Mouse (Mus musculus): ENCODE measurements around the gene Tvp23a.
A peak's percentile ranks its signal among the peaks of the same experiment; 100 is the strongest.

Tvp23a gene

GRCm38 (mm10) chr16:10447264-10447594 lies at the start of gene Tvp23a:
Tvp23a (minus strand) TSS chr16:10447362.
- peak; percentile 87 to 93 for DNase-seq

- no peak for DNase-seq
Observed at GRCm38 (mm10) chr16:10495824-10496298, 48.7 kb upstream of the Tvp23a start.

DNA sequence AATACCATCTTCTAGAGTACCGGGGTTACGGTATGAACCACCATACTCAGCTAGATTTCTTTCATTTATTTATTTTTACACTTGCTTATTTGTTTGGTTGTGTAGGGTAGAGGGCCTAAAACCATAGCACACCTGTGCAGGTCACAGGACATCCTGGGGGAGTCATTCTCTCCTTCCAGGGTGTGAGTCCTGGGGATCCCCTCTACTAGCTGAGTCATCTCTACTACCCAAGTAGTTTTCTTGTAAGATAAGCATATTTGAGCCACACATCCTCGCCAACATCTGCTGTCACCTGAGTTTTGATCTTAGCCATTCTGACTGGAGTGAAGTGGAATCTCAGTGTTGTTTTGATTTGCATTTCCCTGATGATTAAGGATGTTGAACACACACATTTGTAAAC lies 45.4 kb upstream of the Tvp23a start:
- no peak for DNase-seq

DNA sequence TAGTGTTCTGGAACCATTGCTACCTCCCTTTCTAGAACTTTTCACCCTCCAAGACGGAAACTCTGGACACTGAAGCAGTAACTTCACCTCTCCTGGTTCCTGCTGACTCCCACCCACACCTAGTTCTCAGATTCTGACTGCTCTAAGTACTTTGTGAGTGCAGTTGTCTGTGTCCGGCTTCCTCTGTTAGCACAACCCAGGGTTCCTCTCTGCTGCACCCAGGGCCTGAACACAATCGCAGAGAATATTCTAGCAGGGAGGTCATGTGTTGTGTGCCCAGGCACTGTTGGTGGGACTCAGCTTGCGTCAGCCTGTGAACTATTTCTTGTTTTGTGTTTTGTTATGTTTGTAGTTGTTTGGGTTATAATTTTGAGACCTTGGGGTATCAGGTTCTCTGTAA lies 44.6 kb upstream of the Tvp23a start:
- no peak for DNase-seq

DNA sequence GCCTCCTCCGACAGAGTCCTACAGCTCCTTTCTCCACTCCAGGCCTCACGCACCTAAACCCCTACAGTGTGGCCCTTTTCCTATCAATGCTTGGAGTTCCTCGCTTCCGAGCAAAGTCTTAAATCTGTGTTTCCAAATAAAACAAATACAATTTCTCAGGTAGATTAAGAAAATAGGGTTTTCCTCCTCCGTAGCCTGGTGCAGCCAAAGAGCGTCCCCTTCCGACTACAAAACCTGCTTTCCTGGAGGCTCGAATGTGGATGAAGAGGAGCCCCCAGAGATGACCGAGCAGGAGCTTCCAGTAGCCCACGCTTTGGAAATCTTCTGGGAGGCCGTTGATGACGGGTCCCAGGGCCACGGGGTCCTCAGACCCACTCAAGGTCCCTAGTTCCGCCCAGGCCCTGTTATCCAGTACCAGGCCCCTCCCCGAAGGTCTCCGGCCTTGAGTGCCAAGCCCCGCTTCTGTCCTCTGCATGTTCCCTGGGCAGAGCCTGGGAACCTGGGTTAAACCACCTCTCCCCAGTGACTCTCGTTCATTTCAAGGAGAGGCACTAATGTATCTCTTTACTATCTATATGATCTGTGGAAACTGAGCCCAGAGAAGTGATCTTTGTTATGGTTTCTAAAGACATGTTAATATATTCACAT lies 43.5 kb upstream of the Tvp23a start:
- no peak for DNase-seq

GRCm38 (mm10) chr16:10489904-10490457 lies 42.8 kb upstream of the Tvp23a start:
- DNase-seq: no peak

- no peak for DNase-seq
Observed at GRCm38 (mm10) chr16:10489483-10489882, 42.3 kb upstream of the Tvp23a start.

DNA sequence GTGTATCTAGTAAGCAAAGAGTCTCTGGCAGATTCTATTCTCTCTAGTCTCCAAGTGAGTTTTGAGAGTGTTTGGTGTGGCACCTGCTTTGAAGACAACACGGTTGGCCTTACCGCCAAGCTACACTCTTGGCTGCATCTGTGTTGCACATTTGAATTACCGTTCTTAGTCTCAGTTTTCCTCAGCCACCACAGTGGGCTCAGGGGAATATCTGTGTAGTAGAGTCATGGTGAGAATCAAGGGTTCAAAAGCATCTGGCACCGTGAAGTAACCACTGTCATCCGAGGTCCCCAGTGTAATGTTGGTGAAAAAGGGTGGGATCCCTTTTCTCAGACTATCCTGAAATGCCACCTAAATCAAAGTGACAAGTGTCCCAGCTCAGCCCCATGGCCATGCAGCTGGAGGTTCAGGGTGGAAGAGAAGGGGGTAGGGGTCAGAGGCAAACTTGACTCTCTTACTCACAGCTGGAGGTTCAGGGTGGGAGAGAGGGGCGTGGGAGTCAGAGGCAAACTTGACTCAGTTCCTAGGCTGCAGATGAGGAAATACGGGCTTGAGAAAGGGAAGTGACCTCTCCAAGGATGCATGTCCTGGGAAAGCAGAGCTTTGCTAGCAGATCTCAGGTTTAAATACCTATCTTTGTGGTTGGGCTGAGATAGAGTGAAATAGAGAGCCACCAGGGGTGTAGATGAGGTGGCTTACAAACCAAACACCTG lies 41.8 kb upstream of the Tvp23a start:
- DNase-seq: no peak

GRCm38 (mm10) chr16:10487895-10488493 lies 40.8 kb upstream of the Tvp23a start:
- no peak for DNase-seq

- no peak for DNase-seq
Observed at GRCm38 (mm10) chr16:10486993-10487392, 39.8 kb upstream of the Tvp23a start.

- DNase-seq: no peak
Observed at GRCm38 (mm10) chr16:10482343-10482742, 35.2 kb upstream of the Tvp23a start.

- DNase-seq: no peak
Observed at GRCm38 (mm10) chr16:10479857-10480256, 32.7 kb upstream of the Tvp23a start, which contains the start of gene Ciita. Ciita (plus strand) TSS chr16:10480059.

DNA sequence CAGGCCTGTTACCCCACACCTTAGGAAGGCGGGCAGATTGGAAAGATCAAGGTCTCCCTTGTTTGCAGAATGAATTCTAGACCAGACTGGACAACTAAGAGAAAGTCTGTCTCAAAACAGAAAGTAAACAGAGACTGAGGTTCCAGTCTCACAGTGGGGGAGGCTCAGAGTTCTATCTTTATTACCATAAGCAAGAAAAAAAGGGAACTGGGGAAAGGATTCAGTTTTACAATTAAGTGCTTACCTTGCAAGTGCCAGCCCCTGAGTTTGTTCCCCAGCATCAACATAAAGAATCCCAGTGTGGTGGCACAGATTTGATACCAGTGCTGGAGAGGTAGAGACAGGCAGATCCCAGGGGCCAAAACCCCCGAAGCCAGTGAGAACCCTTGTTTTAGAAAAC lies 28.8 kb upstream of the Tvp23a start:
- DNase-seq: no peak

DNA sequence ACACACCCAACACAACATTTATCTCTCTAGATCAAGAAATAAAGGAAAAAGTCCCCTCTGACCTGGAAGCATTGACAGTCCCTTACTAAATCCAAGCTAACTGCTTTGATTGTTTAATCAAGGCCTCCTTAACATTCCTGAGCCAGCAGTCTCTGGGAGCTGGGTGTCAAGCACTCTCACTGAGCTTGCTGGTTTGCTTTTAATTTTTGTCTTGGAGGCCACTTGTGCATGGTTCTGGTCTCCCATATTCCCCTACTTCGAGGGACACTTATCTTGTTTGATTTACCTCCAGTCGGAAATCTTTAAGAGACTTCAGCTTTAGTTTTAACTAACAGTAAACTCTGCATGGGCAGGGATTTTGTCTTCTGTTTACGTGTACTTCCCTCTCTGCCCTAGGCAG lies 27.8 kb upstream of the Tvp23a start:
- no peak for DNase-seq

- no peak for DNase-seq
Observed at GRCm38 (mm10) chr16:10471950-10472349, 24.8 kb upstream of the Tvp23a start.

GRCm38 (mm10) chr16:10468201-10468600 lies 21.0 kb upstream of the Tvp23a start:
- DNase-seq: no peak

GRCm38 (mm10) chr16:10467391-10468107 lies 20.4 kb upstream of the Tvp23a start:
- DNase-seq: no peak

DNA sequence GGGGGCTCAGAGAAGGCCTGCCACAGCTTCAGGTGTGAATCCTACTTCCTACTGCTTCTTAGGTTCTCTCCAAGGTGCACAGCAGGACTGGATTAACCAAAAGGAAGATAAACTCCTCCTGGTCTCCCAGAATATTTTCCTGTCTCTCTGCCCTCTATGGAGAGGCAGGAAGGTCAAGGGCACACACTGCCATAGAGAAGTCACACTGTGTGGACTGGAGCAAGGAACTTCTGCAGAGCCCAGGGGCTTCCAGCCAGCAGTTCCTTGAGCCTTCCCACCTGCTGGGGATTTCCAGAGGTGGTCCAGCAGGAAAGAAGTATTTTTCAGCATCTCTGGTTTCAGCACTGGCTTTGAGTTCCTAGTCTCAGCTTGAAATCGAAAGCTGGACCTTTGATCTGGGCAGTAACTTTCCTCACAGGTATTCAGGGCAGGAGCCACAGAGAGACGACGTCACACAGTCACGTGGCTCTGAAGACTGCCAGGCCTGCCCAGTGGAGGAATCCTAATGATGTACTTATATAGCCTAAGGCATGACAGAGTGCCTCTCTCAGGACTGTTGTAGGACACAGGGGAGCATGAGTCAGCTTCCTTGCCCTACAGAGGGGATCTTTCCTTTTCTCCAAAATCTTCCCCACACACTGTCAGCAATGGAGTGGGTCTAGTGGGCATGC lies 18.0 kb upstream of the Tvp23a start:
- no peak for DNase-seq

- no peak for DNase-seq
Observed at GRCm38 (mm10) chr16:10461178-10461577, 14.0 kb upstream of the Tvp23a start.

DNA sequence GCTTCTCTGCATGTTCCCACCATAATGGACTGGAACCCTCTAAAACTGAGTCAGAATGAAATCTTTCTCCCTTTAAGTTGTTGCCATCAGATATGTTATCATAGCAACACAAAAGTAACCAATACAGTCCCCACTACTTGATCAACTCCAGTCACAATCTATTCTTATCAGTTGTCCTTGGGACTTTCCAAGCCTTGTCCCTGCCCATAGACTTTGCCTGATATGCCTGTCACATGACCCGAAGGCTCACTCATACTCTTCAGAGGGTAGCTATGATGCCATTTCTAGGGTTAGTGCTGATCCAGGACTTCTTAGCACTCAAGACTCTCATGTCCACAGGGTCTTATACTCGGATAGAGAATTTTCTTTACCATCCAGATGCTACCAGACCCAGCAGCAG lies 13.0 kb upstream of the Tvp23a start:
- DNase-seq: no peak

DNA sequence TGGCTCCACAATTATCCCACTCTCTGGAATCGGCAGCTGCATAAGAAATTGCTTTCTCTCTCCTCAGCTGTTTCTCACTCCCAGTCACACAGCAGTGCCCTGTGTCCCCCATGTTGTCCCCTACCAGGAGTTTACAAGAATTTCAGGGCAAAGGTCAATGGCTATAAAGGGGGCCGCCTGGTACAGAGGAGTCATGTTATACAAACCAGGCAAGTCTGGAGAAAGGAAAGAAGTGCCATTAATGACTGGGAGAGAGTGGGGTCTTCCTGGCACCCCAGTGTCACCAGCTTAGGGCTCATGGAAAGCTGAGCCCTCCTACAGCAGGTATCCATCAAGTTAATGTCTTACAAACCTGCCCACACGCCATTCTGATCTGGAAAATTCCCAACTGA lies 7.4 kb upstream of the Tvp23a start:
- no peak for DNase-seq

GRCm38 (mm10) chr16:10453872-10454582 lies 6.9 kb upstream of the Tvp23a start:
- DNase-seq: no peak

All from cerebellum, postnatal 25 days (tissue).